Mouse (Mus musculus) stomach, embryonic 14.5 days (tissue): ENCODE data around the gene Zglp1. TPM values are rescaled to one million over a fixed set of nuclear protein-coding genes. Genes with fewer than 3 reads are reported as not detected.

ENCODE experiments used
- ATAC-seq: fragments of 200-750 bp; cut with Nextera tagmentation; 2 replicates; pipeline ENCODE4 v1.8.0; 2017; ENCODE audit warnings: low read depth, moderate TSS enrichment; ENCODE audit not compliant: insufficient number of reproducible peaks, insufficient read depth, low FRiP score
- H3K27ac ChIP-seq: fragments of 300-500 bp; sonication (generic); 2 replicates; pipeline ENCODE4 v1.5.1; 2014; ENCODE audit warnings: mild to moderate bottlenecking, low read length, moderate library complexity, mixed read lengths
- H3K27me3 ChIP-seq: fragments of 300-500 bp; sonication (generic); 2 replicates; pipeline ENCODE4 v1.6.1; 2014; ENCODE audit warnings: low read length, control low read depth, mixed read lengths; ENCODE audit not compliant: control insufficient read depth, insufficient read depth
- H3K36me3 ChIP-seq: fragments of 300-500 bp; sonication (generic); 2 replicates; pipeline ENCODE4 v1.6.1; 2014; ENCODE audit warnings: mild to moderate bottlenecking, control low read depth, low read length, moderate library complexity, mixed read lengths; ENCODE audit not compliant: control insufficient read depth, insufficient read depth
- H3K4me1 ChIP-seq: fragments of 300-500 bp; sonication (generic); 2 replicates; pipeline ENCODE4 v1.6.1; 2014; ENCODE audit warnings: low read length, control low read depth, mixed read lengths; ENCODE audit not compliant: control insufficient read depth, insufficient read depth
- H3K4me2 ChIP-seq: fragments of 300-500 bp; sonication (generic); replicated peaks from 2 replicates; pipeline ENCODE4 v1.6.1; 2014; ENCODE audit warnings: low read depth, low read length, control low read depth
- H3K4me3 ChIP-seq: fragments of 300-500 bp; sonication (generic); 2 replicates; pipeline ENCODE4 v1.5.1; 2014; ENCODE audit warnings: low read depth, low read length, control low read depth
- H3K9ac ChIP-seq: fragments of 300-500 bp; sonication (generic); replicated peaks from 2 replicates; pipeline ENCODE4 v1.6.1; 2014; ENCODE audit warnings: low read depth, mild to moderate bottlenecking, control low read depth, low read length, moderate library complexity, mixed read lengths
- H3K9me3 ChIP-seq: fragments of 300-500 bp; sonication (generic); 2 replicates; pipeline ENCODE4 v1.6.1; 2016; ENCODE audit warnings: low read depth, low read length, control low read depth; ENCODE audit not compliant: control insufficient read depth
- WGBS: fragments of 180-500 bp; shearing (Covaris S2); extraction: QIAGEN DNeasy Blood & Tissue Kit; methylation state at CpG from one replicate; pipeline ENCODE4 v1.1.7; 2014; 5-methylcytosine and 5-hydroxymethylcytosine counted together
- polyA plus RNA-seq: library from polyadenylated mRNA; unstranded; fragments of >200 nt; fragmentation: Nextera tagmentation; extraction: Ambion mirVana; gene quantifications from 2 replicates; pipeline ENCODE4 v1.2.1, GENCODE M21; 2014

The Zglp1 gene
- polyA plus RNA-seq, 1 experiment from 2014 or later, result 1.8 TPM

GRCm38 (mm10) chr9:21081127-21081526, 14.2 kb upstream of the Zglp1 start:
- H3K4me1 ChIP-seq, result no peaks in the 10 kb centered on the region
- H3K4me2 ChIP-seq, result no peak overlapping the region
- ATAC-seq, result no peak
- peaks cover 91% of the 10 kb centered on the region for H3K36me3 ChIP-seq
- H3K9me3 ChIP-seq, result no peaks in the 10 kb centered on the region
- H3K4me3 ChIP-seq, result no peak overlapping the region
- no peak overlapping the region for H3K9ac ChIP-seq
- H3K27me3 ChIP-seq, result no peaks in the 10 kb centered on the region
- 90% methylated on average over 9 of the region's 9 CpGs for WGBS
- H3K27ac ChIP-seq, result no peak overlapping the region

DNA sequence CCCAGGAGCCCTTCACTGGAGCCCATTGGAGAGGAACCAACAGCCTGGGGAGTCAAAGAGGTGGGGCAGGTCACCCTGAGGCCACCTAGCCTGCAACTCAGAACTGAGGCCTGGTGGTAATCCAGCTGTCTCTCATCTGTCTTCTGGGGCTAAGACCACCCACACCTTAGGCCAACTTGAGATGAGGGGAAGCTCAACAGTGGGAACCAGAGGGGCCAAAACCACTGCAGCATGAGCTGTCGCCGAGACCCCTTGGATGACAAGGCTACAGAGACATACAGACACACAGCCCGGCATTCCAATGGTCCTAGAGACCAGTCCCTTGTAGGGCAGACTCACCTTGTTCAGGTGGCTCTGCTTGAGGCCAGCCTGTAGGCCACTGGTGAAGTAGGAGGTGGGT, 8.7 kb upstream of the Zglp1 start:
- Histone ChIP-seq H3K27ac (no peak overlapping the region), H3K36me3 (peaks cover 53% of the 10 kb centered on the region), H3K9ac (no peak overlapping the region), H3K4me1 (peaks cover 7% of the 10 kb centered on the region; the same call in 1 of the 2 replicates), H3K4me2 (no peak overlapping the region), H3K27me3 (no peaks in the 10 kb centered on the region), H3K9me3 (no peaks in the 10 kb centered on the region), H3K4me3 (no peak overlapping the region)
- no peak for ATAC-seq
- 93% methylated on average over 3 of the region's 3 CpGs for WGBS

DNA sequence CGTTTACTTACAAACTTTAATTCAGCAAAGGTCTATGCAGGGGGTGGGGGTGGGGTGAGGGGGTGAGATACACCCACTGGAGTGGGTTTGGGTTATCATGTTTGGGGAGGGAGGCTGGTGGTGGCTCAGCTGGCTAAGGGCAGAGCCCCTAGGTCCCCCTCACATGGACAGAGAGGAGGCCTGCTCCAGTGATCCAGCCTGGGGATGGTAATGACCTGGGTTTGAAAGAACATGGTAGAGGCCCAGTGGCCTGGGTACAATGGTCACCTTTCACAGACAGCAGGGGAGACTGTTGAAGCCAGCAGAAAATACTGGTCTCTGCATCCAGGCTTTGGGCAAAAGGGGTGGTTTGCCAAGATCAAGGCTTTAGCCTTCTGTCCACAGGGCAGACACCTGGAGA, 7.3 kb upstream of the Zglp1 start:
- H3K9ac ChIP-seq, result no peak overlapping the region
- 62% methylated on average over 1 of the region's 1 CpGs for WGBS
- no peak overlapping the region for H3K4me2 ChIP-seq
- no peaks in the 10 kb centered on the region for H3K27me3 ChIP-seq
- H3K36me3 ChIP-seq, result peaks cover 44% of the 10 kb centered on the region
- ATAC-seq, result no peak
- H3K4me3 ChIP-seq, result no peak overlapping the region
- H3K4me1 ChIP-seq, result peaks cover 7% of the 10 kb centered on the region; the same call in 1 of the 2 replicates
- no peaks in the 10 kb centered on the region for H3K9me3 ChIP-seq
- H3K27ac ChIP-seq, result no peak overlapping the region

- ATAC-seq, result peak; percentile 92
- Histone ChIP-seq H3K27me3 (no peaks in the 10 kb centered on the region), H3K4me3 (peak within 1 kb of the TSS; percentile 49), H3K9me3 (no peaks in the 10 kb centered on the region), H3K36me3 (peaks cover 35% of the 10 kb centered on the region), H3K27ac (peak within 1 kb of the TSS; percentile 5; the same call in 1 of the 2 replicates), H3K9ac (peak within 1 kb of the TSS; percentile 70), H3K4me2 (peak within 1 kb of the TSS; percentile 67), H3K4me1 (peaks cover 7% of the 10 kb centered on the region; the same call in 1 of the 2 replicates)
- WGBS, result 3% methylated on average over 58 of the region's 58 CpGs
Measured at GRCm38 (mm10) chr9:21073044-21073840, 6.3 kb upstream of the Zglp1 start, which contains the start of the genes Gm49373 and Fdx1l. Gene Gm49373 (minus strand): TSS chr9:21073096. Gene Fdx1l (minus strand): TSS chr9:21073614.

GRCm38 (mm10) chr9:21072641-21073040, 5.7 kb upstream of the Zglp1 start:
- H3K4me1 ChIP-seq, result peaks cover 7% of the 10 kb centered on the region; the same call in 1 of the 2 replicates
- H3K27me3 ChIP-seq, result no peaks in the 10 kb centered on the region
- H3K27ac ChIP-seq, result no peak overlapping the region; the same call in 1 of the 2 replicates
- H3K9me3 ChIP-seq, result no peaks in the 10 kb centered on the region
- peak; percentile 26; the same call in 1 of the 2 replicates for ATAC-seq
- 12% methylated on average over 4 of the region's 4 CpGs for WGBS
- peak overlapping the region; percentile 67 for H3K4me2 ChIP-seq
- H3K9ac ChIP-seq, result peak overlapping the region; percentile 70
- H3K36me3 ChIP-seq, result peaks cover 34% of the 10 kb centered on the region
- H3K4me3 ChIP-seq, result peak overlapping the region; percentile 49

DNA sequence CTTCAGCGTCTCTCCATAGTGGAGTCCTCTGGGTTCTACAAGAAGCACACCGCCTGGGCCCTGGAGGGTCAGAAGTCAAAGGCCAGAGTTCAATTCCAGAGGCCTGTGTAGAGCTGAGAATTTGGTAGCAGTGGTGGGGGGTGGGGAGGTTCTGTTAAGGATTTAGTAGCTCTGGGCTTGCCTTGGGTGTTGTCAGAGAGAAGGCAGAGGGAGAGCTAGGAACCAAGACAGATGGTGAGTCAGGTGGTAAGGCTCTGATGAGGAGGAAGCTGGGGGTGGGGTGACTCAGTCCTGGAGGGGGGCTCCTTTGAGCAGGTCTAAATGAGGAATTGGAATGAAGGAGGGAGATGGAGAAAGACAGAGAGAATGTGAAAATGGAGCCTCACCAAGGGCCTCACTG, 4.0 kb downstream of the Zglp1 start:
- Histone ChIP-seq H3K9me3 (no peaks in the 10 kb centered on the region), H3K4me3 (no peak overlapping the region), H3K4me1 (no peaks in the 10 kb centered on the region), H3K27me3 (no peaks in the 10 kb centered on the region), H3K27ac (no peak overlapping the region), H3K4me2 (no peak overlapping the region), H3K36me3 (peaks cover 17% of the 10 kb centered on the region), H3K9ac (no peak overlapping the region)
- ATAC-seq, result no peak
- 83% methylated on average over 2 of the region's 2 CpGs for WGBS

GRCm38 (mm10) chr9:21051578-21051977, 15.3 kb downstream of the Zglp1 start:
- no peak overlapping the region for H3K4me3 ChIP-seq
- no peaks in the 10 kb centered on the region for H3K9me3 ChIP-seq
- H3K4me1 ChIP-seq, result no peaks in the 10 kb centered on the region
- 51% methylated on average over 10 of the region's 10 CpGs for WGBS
- no peak overlapping the region for H3K9ac ChIP-seq
- ATAC-seq, result no peak
- H3K27ac ChIP-seq, result no peak overlapping the region
- H3K4me2 ChIP-seq, result no peak overlapping the region
- no peaks in the 10 kb centered on the region for H3K27me3 ChIP-seq
- no peaks in the 10 kb centered on the region for H3K36me3 ChIP-seq

DNA sequence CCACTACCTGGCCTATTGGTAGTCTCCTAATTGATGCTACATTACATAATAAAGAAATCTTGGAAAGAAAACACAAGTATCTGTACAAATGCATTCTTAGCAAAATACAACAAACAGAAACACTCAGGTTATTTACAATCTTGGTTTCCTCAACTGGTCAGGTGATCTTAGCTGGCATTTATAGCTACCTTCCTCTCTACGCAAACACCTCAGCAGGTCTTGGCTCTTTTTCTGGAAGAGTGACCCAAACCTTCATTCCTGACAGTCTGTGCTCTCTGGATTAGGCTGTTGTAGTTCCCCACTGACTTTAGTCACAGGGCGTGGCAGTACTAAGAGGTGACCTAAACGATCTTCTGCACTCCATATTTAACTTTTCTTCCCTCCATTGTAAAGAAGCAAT, 21.7 kb downstream of the Zglp1 start:
- Histone ChIP-seq H3K4me3 (no peak overlapping the region), H3K4me1 (peaks cover 3% of the 10 kb centered on the region; the same call in 1 of the 2 replicates), H3K9me3 (no peaks in the 10 kb centered on the region), H3K4me2 (no peak overlapping the region), H3K27me3 (no peaks in the 10 kb centered on the region), H3K9ac (no peak overlapping the region), H3K36me3 (no peaks in the 10 kb centered on the region), H3K27ac (no peak overlapping the region)
- WGBS, result 80% methylated on average over 3 of the region's 3 CpGs
- no peak for ATAC-seq
